Mouse (Mus musculus): ENCODE data around the gene Sall4. TPM values are rescaled to one million over a fixed set of nuclear protein-coding genes. Genes with fewer than 3 reads are reported as not detected.

Gene Sall4
- total RNA-seq, 1 experiment, result 143 TPM

GRCm38 (mm10) chr2:168728045-168728444, 39.7 kb downstream of the Sall4 start:
- no peak for DNase-seq (ENCODE audit: low read depth, low spot score)
- Histone ChIP-seq H3K9me3 (ENCODE audit: control insufficient read depth, insufficient read depth, low read depth, low read length) (no peaks in the 10 kb centered on the region), H3K4me3 (ENCODE audit: insufficient read depth in 1 of 2, low read depth in 1 of 2, low read length in 2 of 2, poor library complexity in 1 of 2, severe bottlenecking in 1 of 2) (no peak overlapping the region), H3K36me3 (ENCODE audit: control insufficient read depth, insufficient read depth, low read length, poor library complexity, severe bottlenecking) (no peaks in the 10 kb centered on the region), H3K9ac (ENCODE audit: insufficient read depth, low read depth, low read length, poor library complexity, severe bottlenecking) (no peak overlapping the region), H3K27ac (ENCODE audit: insufficient read depth, low read depth, low read length, poor library complexity, severe bottlenecking) (no peak overlapping the region), H3K4me1 (ENCODE audit: control insufficient read depth in 2 of 2, insufficient read depth in 2 of 2, low read length in 2 of 2, poor library complexity in 1 of 2) (peaks cover 0 to 6% of the 10 kb centered on the region in 2 experiments; a peak in 1 of 4 replicates)
- in situ Hi-C loops (cut with MboI; ENCODE audit: low sequenced_read_pairs in 2 of 2, unreplicated experiment in 2 of 2), result no loop called here
- no peak for TF ChIP-seq ZNF384 (IDR thresholded peaks at IDR 0.05; ENCODE audit: low read depth, low read length)
- no peak for TF ChIP-seq ZC3H11A (IDR thresholded peaks at IDR 0.05; ENCODE audit: borderline replicate concordance, low read depth, low read length)
- no peak for TF ChIP-seq MAFK (IDR thresholded peaks at IDR 0.05; ENCODE audit: insufficient read depth, low read depth, low read length)
- TF ChIP-seq CHD2 (IDR thresholded peaks at IDR 0.05; ENCODE audit: low read depth, low read length), result no peak
- no peak for TF ChIP-seq HCFC1 (IDR thresholded peaks at IDR 0.05; ENCODE audit: borderline replicate concordance, insufficient read depth, low read length)

- no peak overlapping the region for H3K4me3 ChIP-seq (ENCODE audit: insufficient read depth in 1 of 2, low read depth in 1 of 2, low read length in 2 of 2, poor library complexity in 1 of 2, severe bottlenecking in 1 of 2)
- TF ChIP-seq CHD2 (IDR thresholded peaks at IDR 0.05; ENCODE audit: low read depth, low read length) (no peak), ZC3H11A (IDR thresholded peaks at IDR 0.05; ENCODE audit: borderline replicate concordance, low read depth, low read length) (no peak), MAFK (IDR thresholded peaks at IDR 0.05; ENCODE audit: insufficient read depth, low read depth, low read length) (no peak), HCFC1 (IDR thresholded peaks at IDR 0.05; ENCODE audit: borderline replicate concordance, insufficient read depth, low read length) (no peak), ZNF384 (IDR thresholded peaks at IDR 0.05; ENCODE audit: low read depth, low read length) (no peak)
- no peak overlapping the region for H3K9ac ChIP-seq (ENCODE audit: insufficient read depth, low read depth, low read length, poor library complexity, severe bottlenecking)
- H3K36me3 ChIP-seq (ENCODE audit: control insufficient read depth, insufficient read depth, low read length, poor library complexity, severe bottlenecking), result no peaks in the 10 kb centered on the region
- DNase-seq (ENCODE audit: low read depth, low spot score), result no peak
- H3K4me1 ChIP-seq (ENCODE audit: control insufficient read depth in 2 of 2, insufficient read depth in 2 of 2, low read length in 2 of 2, poor library complexity in 1 of 2), result peaks cover 0 to 5% of the 10 kb centered on the region in 2 experiments; a peak in 2 of 4 replicates
- H3K27ac ChIP-seq (ENCODE audit: insufficient read depth, low read depth, low read length, poor library complexity, severe bottlenecking), result no peak overlapping the region
- in situ Hi-C loops (cut with MboI; ENCODE audit: low sequenced_read_pairs in 2 of 2, unreplicated experiment in 2 of 2), result no loop called here
- H3K9me3 ChIP-seq (ENCODE audit: control insufficient read depth, insufficient read depth, low read depth, low read length), result no peaks in the 10 kb centered on the region
Measured at GRCm38 (mm10) chr2:168726007-168726406, 41.7 kb downstream of the Sall4 start.

- Histone ChIP-seq H3K4me3 (ENCODE audit: insufficient read depth in 1 of 2, low read depth in 1 of 2, low read length in 2 of 2, poor library complexity in 1 of 2, severe bottlenecking in 1 of 2) (no peak overlapping the region), H3K4me1 (ENCODE audit: control insufficient read depth in 2 of 2, insufficient read depth in 2 of 2, low read length in 2 of 2, poor library complexity in 1 of 2) (peaks cover 0 to 12% of the 10 kb centered on the region in 2 experiments; a peak in 2 of 4 replicates), H3K9ac (ENCODE audit: insufficient read depth, low read depth, low read length, poor library complexity, severe bottlenecking) (0 out of 2 replicates have a peak overlapping the region, but pooled peaks have one; percentile 55), H3K27ac (ENCODE audit: insufficient read depth, low read depth, low read length, poor library complexity, severe bottlenecking) (no peak overlapping the region), H3K9me3 (ENCODE audit: control insufficient read depth, insufficient read depth, low read depth, low read length) (no peaks in the 10 kb centered on the region), H3K36me3 (ENCODE audit: control insufficient read depth, insufficient read depth, low read length, poor library complexity, severe bottlenecking) (no peaks in the 10 kb centered on the region)
- no peak for DNase-seq (ENCODE audit: low read depth, low spot score)
- no peak for TF ChIP-seq HCFC1 (IDR thresholded peaks at IDR 0.05; ENCODE audit: borderline replicate concordance, insufficient read depth, low read length)
- no peak for TF ChIP-seq MAFK (IDR thresholded peaks at IDR 0.05; ENCODE audit: insufficient read depth, low read depth, low read length)
- no peak for TF ChIP-seq ZC3H11A (IDR thresholded peaks at IDR 0.05; ENCODE audit: borderline replicate concordance, low read depth, low read length)
- TF ChIP-seq CHD2 (IDR thresholded peaks at IDR 0.05; ENCODE audit: low read depth, low read length), result no peak
- TF ChIP-seq ZNF384 (IDR thresholded peaks at IDR 0.05; ENCODE audit: low read depth, low read length), result no peak
- in situ Hi-C loops (cut with MboI; ENCODE audit: low sequenced_read_pairs in 2 of 2, unreplicated experiment in 2 of 2), result no loop called here
Measured at GRCm38 (mm10) chr2:168721313-168721712, 46.4 kb downstream of the Sall4 start.

DNA sequence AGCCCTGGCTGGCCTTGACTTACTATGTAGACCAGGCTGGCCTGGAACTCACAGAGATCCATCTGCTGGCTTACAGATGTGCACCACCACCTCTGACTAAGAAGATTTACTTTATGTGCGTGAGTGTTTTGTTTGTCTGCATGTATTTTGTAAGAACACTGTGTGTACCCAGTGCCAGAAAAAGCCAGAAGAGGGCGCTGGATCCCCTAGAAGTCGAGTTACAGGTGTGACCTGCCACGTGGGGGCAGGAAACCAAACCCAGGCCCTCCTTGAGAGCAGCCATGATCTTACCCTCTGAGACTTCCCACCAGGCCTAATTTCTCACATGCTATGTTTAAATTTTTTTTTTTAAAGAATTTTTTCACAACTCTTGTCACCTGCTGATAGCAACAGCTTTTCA, 48.0 kb downstream of the Sall4 start:
- Histone ChIP-seq H3K4me3 (ENCODE audit: insufficient read depth in 1 of 2, low read depth in 1 of 2, low read length in 2 of 2, poor library complexity in 1 of 2, severe bottlenecking in 1 of 2) (no peak overlapping the region), H3K4me1 (ENCODE audit: control insufficient read depth in 2 of 2, insufficient read depth in 2 of 2, low read length in 2 of 2, poor library complexity in 1 of 2) (peaks cover 0 to 12% of the 10 kb centered on the region in 2 experiments; a peak in 2 of 4 replicates), H3K36me3 (ENCODE audit: control insufficient read depth, insufficient read depth, low read length, poor library complexity, severe bottlenecking) (no peaks in the 10 kb centered on the region), H3K9ac (ENCODE audit: insufficient read depth, low read depth, low read length, poor library complexity, severe bottlenecking) (no peak overlapping the region), H3K27ac (ENCODE audit: insufficient read depth, low read depth, low read length, poor library complexity, severe bottlenecking) (no peak overlapping the region), H3K9me3 (ENCODE audit: control insufficient read depth, insufficient read depth, low read depth, low read length) (no peaks in the 10 kb centered on the region)
- no peak for TF ChIP-seq HCFC1 (IDR thresholded peaks at IDR 0.05; ENCODE audit: borderline replicate concordance, insufficient read depth, low read length)
- TF ChIP-seq CHD2 (IDR thresholded peaks at IDR 0.05; ENCODE audit: low read depth, low read length), result no peak
- TF ChIP-seq MAFK (IDR thresholded peaks at IDR 0.05; ENCODE audit: insufficient read depth, low read depth, low read length), result no peak
- TF ChIP-seq ZNF384 (IDR thresholded peaks at IDR 0.05; ENCODE audit: low read depth, low read length), result no peak
- TF ChIP-seq ZC3H11A (IDR thresholded peaks at IDR 0.05; ENCODE audit: borderline replicate concordance, low read depth, low read length), result no peak
- DNase-seq (ENCODE audit: low read depth, low spot score), result peak; percentile 59
- in situ Hi-C loops (cut with MboI; ENCODE audit: low sequenced_read_pairs in 2 of 2, unreplicated experiment in 2 of 2), result no loop called here
